Mouse (Mus musculus) inflammation-experienced regulatory T-cells (primary cell): ENCODE results near the gene Slc25a19. TPM values are rescaled to one million over a fixed set of nuclear protein-coding genes. Genes with fewer than 3 reads are reported as not detected.

Experiments
- polyA plus RNA-seq, 2 experiments: library from polyadenylated mRNA; unstranded; fragments of 100-300 nt; shearing (Covaris generic); gene quantifications; one replicate each; pipeline ENCODE4 v1.2.1; 2017

The Slc25a19 gene
- polyA plus RNA-seq, result 10 to 100 TPM; 54.4 to 75.9 TPM

GRCm38 (mm10) chr11:115627705-115628464, at the start of gene Slc25a19:
Gene Slc25a19, minus strand, starts transcription at chr11:115628295.

GRCm38 (mm10) chr11:115612410-115613137, 15.5 kb downstream of the Slc25a19 start, which contains the start of gene Mif4gd:
Gene Mif4gd, minus strand, starts transcription at chr11:115612969.

GRCm38 (mm10) chr11:115603476-115604303, 24.4 kb downstream of the Slc25a19 start, which contains the start of the genes Mrps7 and Gga3:
Gene Mrps7, plus strand, starts transcription at chr11:115603925.
Gene Gga3, minus strand, starts transcription at chr11:115604051.

Other genes starting within 250 kb of the Slc25a19 start
- gene Cdr2l, start 246.4 kb downstream of the Slc25a19 start, polyA plus RNA-seq, result under 1 TPM in 1 of 2 experiments, not detected in 1; 0.24 TPM
- 100 to 1,000 TPM; 140 TPM for gene Mrpl58, start 224.5 kb downstream of the Slc25a19 start, polyA plus RNA-seq
- 100 to 1,000 TPM; 599 to 724 TPM for gene Atp5h, start 208.3 kb downstream of the Slc25a19 start, polyA plus RNA-seq
- gene Kctd2, start 208.2 kb downstream of the Slc25a19 start, polyA plus RNA-seq, result 10 to 100 TPM; 53.6 to 95.0 TPM
- under 1 TPM in 1 of 2 experiments, not detected in 1; 0.15 TPM for gene Trim80, start 187.8 kb downstream of the Slc25a19 start, polyA plus RNA-seq
- 10 to 100 TPM in 1 of 2 experiments, 1 to 10 TPM in 1; 5.5 to 33.6 TPM for gene Slc16a5, start 165.8 kb downstream of the Slc25a19 start, polyA plus RNA-seq
- gene Armc7, start 152.6 kb downstream of the Slc25a19 start, polyA plus RNA-seq, result 100 to 1,000 TPM in 1 of 2 experiments, 10 to 100 TPM in 1; 98.8 to 112 TPM
- 100 to 1,000 TPM; 323 to 410 TPM for gene Nt5c, start 136.4 kb downstream of the Slc25a19 start, polyA plus RNA-seq
- gene Jpt1, start 113.9 kb downstream of the Slc25a19 start, polyA plus RNA-seq, result 100 to 1,000 TPM; 464 to 578 TPM
- gene Sumo2, start 92.0 kb downstream of the Slc25a19 start, polyA plus RNA-seq, result 100 to 1,000 TPM; 672 to 692 TPM
- gene Nup85, start 63.9 kb downstream of the Slc25a19 start, polyA plus RNA-seq, result 100 to 1,000 TPM in 1 of 2 experiments, 10 to 100 TPM in 1; 76.0 to 110 TPM
- gene Mrps7, start 24.4 kb downstream of the Slc25a19 start, polyA plus RNA-seq, result 10 to 100 TPM; 59.7 to 74.7 TPM
- 10 to 100 TPM; 52.9 to 57.6 TPM for gene Gga3, start 24.2 kb downstream of the Slc25a19 start, polyA plus RNA-seq
- 100 to 1,000 TPM; 163 to 252 TPM for gene Mif4gd, start 15.3 kb downstream of the Slc25a19 start, polyA plus RNA-seq
- gene Grb2, start 80.3 kb upstream of the Slc25a19 start, polyA plus RNA-seq, result 100 to 1,000 TPM; 209 to 232 TPM
- 10 to 100 TPM; 22.2 to 29.1 TPM for gene Tmem94, start 137.1 kb upstream of the Slc25a19 start, polyA plus RNA-seq
- 1 to 10 TPM; 2.1 to 3.1 TPM for gene Caskin2, start 185.3 kb upstream of the Slc25a19 start, polyA plus RNA-seq
- gene Tsen54, start 186.4 kb upstream of the Slc25a19 start, polyA plus RNA-seq, result 10 to 100 TPM; 43.0 to 53.7 TPM
- gene Llgl2, start 195.8 kb upstream of the Slc25a19 start, polyA plus RNA-seq, result 10 to 100 TPM; 34.4 to 36.9 TPM
- gene Myo15b, start 230.1 kb upstream of the Slc25a19 start, polyA plus RNA-seq, result 1 to 10 TPM in 1 of 2 experiments, under 1 TPM in 1; 0.55 to 7.5 TPM